Mouse (Mus musculus) inflammation-experienced regulatory T-cells (primary cell): ENCODE results near the gene Gm17581. TPM values are rescaled to one million over a fixed set of nuclear protein-coding genes. Genes with fewer than 3 reads are reported as not detected.

Experiments used
- polyA plus RNA-seq, 2 experiments: library from polyadenylated mRNA; unstranded; fragments of 100-300 nt; shearing (Covaris generic); gene quantifications; one replicate each; pipeline ENCODE4 v1.2.1; 2017

Gm17581 gene
- not detected for polyA plus RNA-seq

GRCm38 (mm10) chr2:155735766-155736165 is at the start of gene Gm17581:
Gene Gm17581 (minus strand): TSS chr2:155735866.

GRCm38 (mm10) chr2:155774927-155775684 is 39.4 kb upstream of the Gm17581 start, which contains the start of gene Mmp24:
Gene Mmp24 (plus strand): TSS chr2:155775342.

GRCm38 (mm10) chr2:155751014-155751786 is 15.5 kb upstream of the Gm17581 start, which contains the start of gene Procr:
Gene Procr (plus strand): TSS chr2:155751117.

GRCm38 (mm10) chr2:155729158-155729645 is 6.5 kb downstream of the Gm17581 start, which contains the start of gene Edem2:
Gene Edem2 (minus strand): TSS chr2:155729475.

GRCm38 (mm10) chr2:155691723-155692493 is 43.8 kb downstream of the Gm17581 start, which contains the start of gene Trpc4ap:
Gene Trpc4ap (minus strand): TSS chr2:155692384.

Other genes starting within 250 kb of the Gm17581 start
- gene Acss2, start 217.9 kb downstream of the Gm17581 start, polyA plus RNA-seq = 100 to 1,000 TPM in 1 of 2 experiments, 10 to 100 TPM in 1; 45.2 to 113 TPM
- 10 to 100 TPM in 1 of 2 experiments, 1 to 10 TPM in 1; 5.3 to 15.9 TPM for gene Ggt7, start 217.6 kb downstream of the Gm17581 start, polyA plus RNA-seq
- 10 to 100 TPM; 11.9 to 16.4 TPM for gene Gss, start 143.1 kb downstream of the Gm17581 start, polyA plus RNA-seq
- 1 to 10 TPM in 1 of 2 experiments, under 1 TPM in 1; 0.13 to 1.1 TPM for gene Myh7b, start 124.7 kb downstream of the Gm17581 start, polyA plus RNA-seq
- gene Trpc4ap, start 43.5 kb downstream of the Gm17581 start, polyA plus RNA-seq = 100 to 1,000 TPM; 213 to 244 TPM
- 10 to 100 TPM; 66.8 to 69.6 TPM for gene Edem2, start 6.4 kb downstream of the Gm17581 start, polyA plus RNA-seq
- under 1 TPM; 0.10 to 0.64 TPM for gene Procr, start 15.3 kb upstream of the Gm17581 start, polyA plus RNA-seq
- under 1 TPM; 0.31 to 0.62 TPM for gene Mmp24, start 39.5 kb upstream of the Gm17581 start, polyA plus RNA-seq
- 10 to 100 TPM; 53.4 to 57.3 TPM for gene BC029722, start 83.6 kb upstream of the Gm17581 start, polyA plus RNA-seq
- gene Eif6, start 91.1 kb upstream of the Gm17581 start, polyA plus RNA-seq = 100 to 1,000 TPM; 181 to 215 TPM
- gene Fam83c, start 99.0 kb upstream of the Gm17581 start, polyA plus RNA-seq = under 1 TPM in 1 of 2 experiments, not detected in 1; 0.04 TPM
- gene Uqcc1, start 194.4 kb upstream of the Gm17581 start, polyA plus RNA-seq = 10 to 100 TPM; 38.5 to 64.3 TPM
- under 1 TPM in 1 of 2 experiments, not detected in 1; 0.94 TPM for gene Gm15557, start 204.9 kb upstream of the Gm17581 start, polyA plus RNA-seq
- gene Gdf5, start 209.5 kb upstream of the Gm17581 start, polyA plus RNA-seq = under 1 TPM; 0.32 to 0.46 TPM
- 10 to 100 TPM; 35.7 to 42.2 TPM for gene Cep250, start 220.6 kb upstream of the Gm17581 start, polyA plus RNA-seq